Mouse (Mus musculus): ENCODE data around the gene 9130230L23Rik. TPM values are rescaled to one million over a fixed set of nuclear protein-coding genes. Genes with fewer than 3 reads are reported as not detected.

The 9130230L23Rik gene
- polyA plus RNA-seq, 1 experiment from 2014 or later, result not detected

DNA sequence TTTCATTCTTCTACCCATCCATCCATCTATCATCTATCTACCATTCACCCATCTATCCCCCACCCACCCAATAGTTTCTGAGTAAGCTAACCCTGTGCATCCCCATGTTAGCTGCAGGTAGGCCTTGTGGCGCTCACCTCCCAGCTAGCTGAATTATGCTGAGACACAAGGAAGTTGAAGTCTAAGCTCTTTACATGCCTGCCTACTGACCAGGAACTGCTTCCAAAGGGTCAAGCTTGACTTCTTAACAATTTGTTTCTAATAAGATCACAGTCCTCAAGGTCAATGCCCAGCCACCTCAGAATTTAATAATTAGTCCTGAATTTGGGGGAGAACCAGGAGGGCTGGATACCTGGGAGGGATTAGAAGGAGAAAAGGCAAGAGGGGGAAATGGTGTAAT lies 28.7 kb upstream of the 9130230L23Rik start:
- Histone ChIP-seq H3K27me3 (ENCODE audit: poor library complexity, severe bottlenecking) (no peaks in the 10 kb centered on the region), H3K4me1 (peaks cover 15% of the 10 kb centered on the region; the same call in 1 of the 2 replicates), H3K27ac (no peak overlapping the region), H3K36me3 (replicated peaks) (no peaks in the 10 kb centered on the region), H3K4me3 (no peak overlapping the region), H3K9me3 (no peaks in the 10 kb centered on the region)
- WGBS, result 92% methylated on average over 1 of the region's 1 CpGs
- no peak for DNase-seq (ENCODE audit: extremely low spot score, low spot score)

- Histone ChIP-seq H3K36me3 (replicated peaks) (peaks cover 4% of the 10 kb centered on the region), H3K27me3 (ENCODE audit: poor library complexity, severe bottlenecking) (no peaks in the 10 kb centered on the region), H3K9me3 (peaks cover 4% of the 10 kb centered on the region), H3K4me3 (no peak overlapping the region), H3K4me1 (peaks cover 13% of the 10 kb centered on the region; the same call in 1 of the 2 replicates), H3K27ac (no peak overlapping the region)
- DNase-seq (ENCODE audit: extremely low spot score, low spot score), result no peak
- 86% methylated on average over 5 of the region's 5 CpGs for WGBS
Observed at GRCm38 (mm10) chr5:66031699-66032098, 27.6 kb upstream of the 9130230L23Rik start.

DNA sequence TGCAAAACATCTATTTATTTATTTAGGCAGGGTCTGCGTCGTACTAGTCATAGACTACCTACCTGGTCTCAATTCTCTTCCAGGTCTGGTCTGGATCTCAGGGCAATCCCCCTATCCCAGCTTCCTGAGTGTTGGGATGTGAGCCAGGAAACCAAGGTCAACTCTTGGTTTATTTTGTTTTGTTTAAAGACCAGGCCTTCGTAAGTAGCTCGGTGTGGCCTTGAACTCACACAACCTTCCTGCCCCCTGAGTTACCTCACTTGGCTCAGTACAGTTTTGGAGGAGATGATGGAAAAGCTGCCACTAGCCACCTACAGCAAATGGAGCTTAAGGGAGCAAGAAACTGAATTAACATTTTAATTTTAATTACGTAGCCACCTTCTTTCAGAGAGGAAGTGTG lies 24.1 kb upstream of the 9130230L23Rik start:
- Histone ChIP-seq H3K4me3 (no peak overlapping the region), H3K4me1 (no peaks in the 10 kb centered on the region), H3K36me3 (replicated peaks) (peaks cover 16% of the 10 kb centered on the region), H3K27ac (no peak overlapping the region), H3K27me3 (ENCODE audit: poor library complexity, severe bottlenecking) (no peaks in the 10 kb centered on the region), H3K9me3 (peaks cover 17% of the 10 kb centered on the region)
- no peak for DNase-seq (ENCODE audit: extremely low spot score, low spot score)
- WGBS, result 93% methylated on average over 5 of the region's 5 CpGs

DNA sequence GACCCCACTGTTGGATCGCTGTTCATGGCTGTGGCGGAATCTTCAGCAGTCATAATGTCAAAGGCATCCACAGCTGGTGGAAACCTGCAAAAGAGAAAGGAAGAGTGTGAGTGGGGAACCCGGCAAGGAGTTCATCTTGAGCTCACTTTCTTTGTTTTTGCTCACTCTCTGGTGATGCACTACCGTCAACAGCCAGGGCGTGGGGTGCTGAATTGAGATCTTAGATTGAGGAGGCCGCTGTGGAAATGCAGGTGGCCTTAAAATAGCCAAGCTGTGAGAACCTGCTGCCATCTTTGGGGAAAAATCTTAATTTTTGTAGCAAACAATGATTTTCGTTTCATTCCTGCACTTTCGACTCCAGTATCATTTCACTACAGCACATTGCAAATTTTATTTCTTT lies 23.1 kb upstream of the 9130230L23Rik start:
- Histone ChIP-seq H3K36me3 (replicated peaks) (peaks cover 16% of the 10 kb centered on the region), H3K4me1 (no peaks in the 10 kb centered on the region), H3K4me3 (no peak overlapping the region), H3K27me3 (ENCODE audit: poor library complexity, severe bottlenecking) (no peaks in the 10 kb centered on the region), H3K27ac (no peak overlapping the region), H3K9me3 (peaks cover 17% of the 10 kb centered on the region)
- no peak for DNase-seq (ENCODE audit: extremely low spot score, low spot score)
- 96% methylated on average over 8 of the region's 8 CpGs for WGBS

DNA sequence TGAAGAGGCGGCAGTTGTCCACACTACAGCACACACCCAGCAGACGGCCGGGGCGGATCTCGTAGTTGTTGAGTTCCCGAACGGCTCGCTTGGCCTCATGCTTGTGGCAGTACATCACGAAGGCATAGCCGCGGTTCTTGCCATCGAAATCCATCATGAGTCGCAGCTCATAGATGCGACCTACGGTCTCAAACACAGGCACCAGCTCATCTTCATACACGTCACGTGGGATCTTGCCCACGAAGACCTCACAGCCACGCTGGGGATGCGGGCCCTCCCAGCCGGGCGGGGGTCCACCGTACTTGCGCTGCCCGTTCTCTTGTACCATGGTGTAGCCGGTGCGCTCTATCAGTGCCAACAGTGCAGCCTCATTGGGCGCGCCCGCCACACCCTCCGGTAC lies 22.7 kb upstream of the 9130230L23Rik start:
- DNase-seq (ENCODE audit: extremely low spot score, low spot score), result no peak
- Histone ChIP-seq H3K27ac (no peak overlapping the region), H3K4me3 (no peak overlapping the region), H3K9me3 (peaks cover 17% of the 10 kb centered on the region), H3K27me3 (ENCODE audit: poor library complexity, severe bottlenecking) (no peaks in the 10 kb centered on the region), H3K4me1 (no peaks in the 10 kb centered on the region), H3K36me3 (replicated peaks) (peaks cover 16% of the 10 kb centered on the region)
- 97% methylated on average over 31 of the region's 31 CpGs for WGBS

GRCm38 (mm10) chr5:66015449-66015961 lies 11.4 kb upstream of the 9130230L23Rik start:
- WGBS, result 94% methylated on average over 2 of the region's 2 CpGs
- DNase-seq (ENCODE audit: extremely low spot score, low spot score), result no peak
- no peaks in the 10 kb centered on the region for H3K4me1 ChIP-seq
- H3K9me3 ChIP-seq, result no peaks in the 10 kb centered on the region
- H3K36me3 ChIP-seq (replicated peaks), result no peaks in the 10 kb centered on the region
- H3K27ac ChIP-seq, result no peak overlapping the region
- H3K4me3 ChIP-seq, result no peak overlapping the region
- no peaks in the 10 kb centered on the region for H3K27me3 ChIP-seq (ENCODE audit: poor library complexity, severe bottlenecking)

DNA sequence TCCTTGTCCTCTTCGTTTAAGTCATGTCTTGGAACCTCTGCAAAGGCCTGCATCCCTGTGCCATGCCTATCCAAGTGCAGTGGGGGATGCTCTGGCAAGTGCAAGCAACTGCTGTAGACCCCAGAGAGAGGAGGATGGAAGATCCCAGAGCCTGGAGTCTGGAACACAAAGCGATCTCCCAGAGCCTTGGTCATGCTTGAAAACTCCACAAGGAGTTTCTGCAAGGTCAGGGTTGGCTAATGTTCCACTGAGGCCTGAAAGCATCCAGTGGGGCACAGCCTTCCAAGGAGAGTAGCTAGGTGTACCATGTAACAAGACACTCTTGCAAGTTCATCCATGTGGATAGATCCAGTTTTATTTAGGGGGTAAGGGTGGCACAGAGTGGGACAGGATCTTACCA lies 10.4 kb upstream of the 9130230L23Rik start:
- Histone ChIP-seq H3K36me3 (replicated peaks) (no peaks in the 10 kb centered on the region), H3K9me3 (no peaks in the 10 kb centered on the region)
- WGBS, result 78% methylated on average over 2 of the region's 2 CpGs

GRCm38 (mm10) chr5:66013999-66014398 lies 9.9 kb upstream of the 9130230L23Rik start:
- H3K4me1 ChIP-seq, result no peaks in the 10 kb centered on the region

More for the DNA sequence above, 10.4 kb upstream of the 9130230L23Rik start:
- H3K4me1 ChIP-seq, result no peaks in the 10 kb centered on the region
- H3K27me3 ChIP-seq (ENCODE audit: poor library complexity, severe bottlenecking), result no peaks in the 10 kb centered on the region
- H3K27ac ChIP-seq, result no peak overlapping the region
- DNase-seq (ENCODE audit: extremely low spot score, low spot score), result no peak
- H3K4me3 ChIP-seq, result no peak overlapping the region

GRCm38 (mm10) chr5:66008245-66008967 lies 4.3 kb upstream of the 9130230L23Rik start:
- DNase-seq (ENCODE audit: extremely low spot score, low spot score), result no peak
- Histone ChIP-seq H3K27me3 (ENCODE audit: poor library complexity, severe bottlenecking) (no peaks in the 10 kb centered on the region), H3K27ac (no peak overlapping the region), H3K4me3 (no peak overlapping the region), H3K36me3 (replicated peaks) (no peaks in the 10 kb centered on the region), H3K9me3 (no peaks in the 10 kb centered on the region), H3K4me1 (peaks cover 10% of the 10 kb centered on the region)
- 89% methylated on average over 15 of the region's 15 CpGs for WGBS

More at GRCm38 (mm10) chr5:66013999-66014398, 9.9 kb upstream of the 9130230L23Rik start:
- Histone ChIP-seq H3K9me3 (no peaks in the 10 kb centered on the region), H3K27ac (no peak overlapping the region), H3K4me3 (no peak overlapping the region), H3K27me3 (ENCODE audit: poor library complexity, severe bottlenecking) (no peaks in the 10 kb centered on the region), H3K36me3 (replicated peaks) (no peaks in the 10 kb centered on the region)
- no peak for DNase-seq (ENCODE audit: extremely low spot score, low spot score)
- WGBS, result 83% methylated on average over 3 of the region's 3 CpGs

DNA sequence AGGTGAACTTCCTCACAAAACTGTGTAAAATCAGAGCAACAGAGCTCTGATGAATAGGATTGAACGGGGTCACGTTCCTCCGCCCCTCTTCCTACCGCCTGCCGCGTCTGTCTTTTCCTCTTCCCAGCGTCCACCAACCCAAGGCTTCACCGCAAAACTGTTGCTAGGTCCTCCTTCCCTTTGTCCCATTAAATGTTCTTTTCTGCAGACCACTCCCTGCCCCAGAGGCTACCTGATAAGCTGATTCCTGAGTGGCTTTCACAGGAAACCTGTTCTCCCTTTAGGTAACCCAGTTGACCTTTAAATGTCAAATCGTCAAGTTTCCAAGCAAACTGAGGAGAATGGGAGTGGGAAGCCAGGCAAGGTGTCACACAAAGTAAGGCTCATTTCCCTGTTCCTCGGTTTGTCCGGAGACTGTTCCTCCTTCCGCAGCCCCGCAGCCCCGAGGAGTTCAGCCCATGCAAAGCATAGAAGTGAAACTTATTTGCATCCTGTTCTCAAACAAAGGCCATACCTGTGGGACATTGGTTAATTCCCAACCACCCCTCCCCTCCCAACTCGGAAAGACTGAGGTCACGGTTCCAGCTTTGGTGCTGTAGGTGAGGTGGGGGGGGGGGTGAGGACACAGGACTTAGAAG lies 1.1 kb upstream of the 9130230L23Rik start:
- Histone ChIP-seq H3K4me3 (no peak overlapping the region), H3K36me3 (replicated peaks) (no peaks in the 10 kb centered on the region), H3K27me3 (ENCODE audit: poor library complexity, severe bottlenecking) (no peaks in the 10 kb centered on the region), H3K4me1 (peaks cover 12% of the 10 kb centered on the region), H3K27ac (no peak overlapping the region), H3K9me3 (no peaks in the 10 kb centered on the region)
- WGBS, result 52% methylated on average over 16 of the region's 16 CpGs
- no peak for DNase-seq (ENCODE audit: extremely low spot score, low spot score)

- Histone ChIP-seq H3K27me3 (ENCODE audit: poor library complexity, severe bottlenecking) (no peaks in the 10 kb centered on the region), H3K9me3 (no peaks in the 10 kb centered on the region), H3K27ac (no peak overlapping the region), H3K4me1 (peaks cover 16% of the 10 kb centered on the region), H3K36me3 (replicated peaks) (no peaks in the 10 kb centered on the region), H3K4me3 (no peak overlapping the region)
- 77% methylated on average over 5 of the region's 5 CpGs for WGBS
- no peak for DNase-seq (ENCODE audit: extremely low spot score, low spot score)
Observed at GRCm38 (mm10) chr5:66001232-66001631, 2.9 kb downstream of the 9130230L23Rik start.

DNA sequence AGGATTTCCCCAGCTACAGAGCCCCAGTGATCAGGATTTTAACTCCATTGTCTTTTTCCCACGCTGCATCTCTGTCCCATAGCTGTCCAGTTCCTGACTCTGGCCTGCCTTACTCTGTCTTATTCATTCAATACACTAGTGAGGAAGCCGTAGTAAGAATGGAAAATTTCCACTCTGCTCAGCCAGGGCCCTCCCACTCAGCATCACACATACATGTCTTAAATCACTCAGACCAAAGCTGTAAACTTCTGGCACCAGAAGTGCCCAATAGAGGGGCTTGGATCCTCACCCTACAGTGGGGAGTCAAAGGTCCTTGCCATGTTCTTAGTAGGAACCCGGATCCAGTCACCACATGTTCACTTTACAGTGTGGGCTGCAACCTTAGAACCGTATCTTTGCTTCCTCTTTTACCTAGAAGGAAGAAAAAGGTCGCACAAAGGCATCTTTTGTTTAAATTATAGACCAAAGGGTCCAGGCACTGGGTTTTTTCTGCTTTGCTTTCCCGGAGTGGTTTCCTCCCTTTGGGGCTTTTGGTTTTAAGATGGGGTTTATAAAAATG lies 3.4 kb downstream of the 9130230L23Rik start:
- H3K4me3 ChIP-seq, result no peak overlapping the region
- H3K27me3 ChIP-seq (ENCODE audit: poor library complexity, severe bottlenecking), result no peaks in the 10 kb centered on the region
- DNase-seq (ENCODE audit: extremely low spot score, low spot score), result no peak
- no peak overlapping the region for H3K27ac ChIP-seq
- WGBS, result 76% methylated on average over 6 of the region's 6 CpGs
- no peaks in the 10 kb centered on the region for H3K36me3 ChIP-seq (replicated peaks)
- H3K4me1 ChIP-seq, result peaks cover 16% of the 10 kb centered on the region
- H3K9me3 ChIP-seq, result no peaks in the 10 kb centered on the region

GRCm38 (mm10) chr5:66000074-66000473 lies 4.0 kb downstream of the 9130230L23Rik start:
- no peaks in the 10 kb centered on the region for H3K27me3 ChIP-seq (ENCODE audit: poor library complexity, severe bottlenecking)
- no peaks in the 10 kb centered on the region for H3K9me3 ChIP-seq
- DNase-seq (ENCODE audit: extremely low spot score, low spot score), result no peak
- H3K27ac ChIP-seq, result no peak overlapping the region
- H3K4me3 ChIP-seq, result no peak overlapping the region
- WGBS, result 86% methylated on average over 7 of the region's 7 CpGs
- H3K4me1 ChIP-seq, result peaks cover 14% of the 10 kb centered on the region
- H3K36me3 ChIP-seq (replicated peaks), result no peaks in the 10 kb centered on the region
